Mouse (Mus musculus) ZHBTc4 (cell line): ENCODE measurements around the gene Bckdha.

Experiments
- DNase-seq: peaks from one replicate; pipeline ENCODE4 v3.0.0-alpha.2; 2011; ENCODE audit warnings: low read depth, low spot score

Gene Bckdha

GRCm38 (mm10) chr7:25614831-25615705 is 43.7 kb downstream of the Bckdha start:
- no peak for DNase-seq

GRCm38 (mm10) chr7:25614086-25614485 is 44.7 kb downstream of the Bckdha start:
- DNase-seq = peak; percentile 28

GRCm38 (mm10) chr7:25611501-25611900 is 47.3 kb downstream of the Bckdha start:
- no peak for DNase-seq

DNA sequence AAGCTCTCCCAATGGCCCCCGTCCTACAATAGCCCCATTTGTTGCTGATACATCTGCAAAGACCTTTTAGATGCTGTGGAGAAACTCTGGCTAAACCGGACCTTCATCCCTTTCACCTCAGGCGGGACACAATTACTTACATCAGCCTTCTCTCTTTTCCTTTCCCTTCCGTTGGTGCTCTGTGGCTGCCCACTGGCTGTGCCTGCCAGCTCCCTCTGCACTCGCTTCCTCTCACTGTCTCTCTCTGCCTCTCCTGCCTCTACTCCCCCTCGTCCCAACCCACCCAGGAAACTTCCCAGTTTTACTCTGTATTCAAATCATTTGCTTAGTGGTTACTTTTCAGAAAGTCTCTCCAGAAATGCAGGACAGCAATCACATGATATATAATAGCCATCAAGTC is 48.7 kb downstream of the Bckdha start:
- no peak for DNase-seq

DNA sequence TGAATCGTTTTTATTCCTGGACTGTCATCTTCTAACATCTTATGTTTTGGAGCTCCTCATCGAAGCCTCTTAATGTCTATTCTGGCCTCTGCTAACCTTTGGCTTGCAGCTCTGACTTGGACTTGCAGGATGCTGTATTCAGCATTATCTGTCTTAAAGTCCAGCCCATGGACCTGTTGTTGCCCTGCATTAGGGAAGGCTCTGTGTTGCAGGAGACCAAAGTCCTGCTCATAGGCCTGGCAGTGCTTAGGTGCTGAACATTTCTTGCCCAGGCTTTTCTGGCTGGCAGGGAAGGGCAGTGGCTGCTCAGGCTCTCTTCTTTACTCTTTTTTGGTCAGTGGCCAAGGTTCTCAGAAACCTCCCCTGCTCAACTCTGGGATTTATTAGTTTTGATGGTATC is 51.6 kb downstream of the Bckdha start:
- DNase-seq = no peak

DNA sequence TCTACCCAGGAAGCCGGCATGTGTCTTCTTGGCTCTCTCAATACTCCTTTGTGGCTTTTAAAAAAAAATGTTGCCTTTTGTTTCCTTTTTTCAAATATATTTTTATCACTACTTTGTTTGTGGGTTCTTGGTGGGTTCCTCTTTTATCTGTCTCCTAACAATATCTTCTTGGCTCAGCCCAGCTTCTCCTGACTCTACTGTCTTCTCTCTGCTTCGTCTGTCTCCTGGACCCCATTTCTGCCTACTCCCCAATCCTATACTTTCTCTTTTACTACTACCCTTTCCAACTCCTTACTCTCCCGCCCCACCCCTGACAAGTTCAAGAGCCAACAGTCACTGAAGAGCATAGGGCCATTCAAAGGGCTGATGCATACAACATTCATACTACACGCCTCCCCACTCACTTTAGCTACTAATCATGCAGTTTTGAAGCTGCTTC is 52.1 kb downstream of the Bckdha start:
- DNase-seq = no peak

GRCm38 (mm10) chr7:25601346-25601745 is 57.4 kb downstream of the Bckdha start:
- peak; percentile 74 for DNase-seq

DNA sequence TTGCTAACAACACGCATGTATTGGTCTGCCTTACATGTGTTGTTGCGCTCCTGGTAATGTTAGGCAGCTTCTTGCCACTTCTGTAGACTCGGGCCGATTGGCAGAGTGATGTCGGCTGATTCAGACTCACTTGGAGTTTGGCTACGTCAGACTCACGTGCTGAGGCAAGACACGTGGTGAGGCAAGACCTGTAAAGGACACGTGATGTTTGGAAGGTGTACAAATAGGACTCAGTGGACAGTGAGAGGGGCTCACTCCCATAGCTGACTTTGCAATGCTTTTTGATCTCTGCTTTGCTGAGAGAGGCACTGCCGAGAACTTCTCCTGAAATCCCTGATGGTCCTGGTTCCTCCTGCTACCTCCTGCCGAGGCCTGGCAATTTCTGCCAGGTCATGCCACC is 58.1 kb downstream of the Bckdha start:
- DNase-seq = peak; percentile 45

GRCm38 (mm10) chr7:25599663-25600062 is 59.1 kb downstream of the Bckdha start:
- peak; percentile 88 for DNase-seq

DNA sequence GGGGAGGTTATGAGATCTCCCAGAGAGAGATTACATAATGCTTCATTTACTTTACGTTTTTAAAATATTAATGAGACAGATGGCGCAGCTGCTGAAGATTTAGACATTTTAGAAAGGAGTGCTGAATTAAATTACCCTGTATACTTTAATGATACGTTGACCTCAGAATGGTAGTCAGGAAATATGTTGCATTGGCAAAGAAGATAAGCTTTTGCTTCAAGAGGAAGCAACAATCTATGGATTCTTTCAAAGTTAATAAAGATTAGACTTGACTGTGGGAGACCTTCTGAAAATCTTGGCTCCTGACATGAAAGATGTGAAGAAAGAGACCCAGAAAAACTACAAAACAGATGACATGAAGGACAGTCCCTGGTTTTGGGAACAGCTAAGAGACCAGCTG is 64.9 kb downstream of the Bckdha start:
- no peak for DNase-seq

GRCm38 (mm10) chr7:25591226-25591625 is 67.6 kb downstream of the Bckdha start:
- no peak for DNase-seq

DNA sequence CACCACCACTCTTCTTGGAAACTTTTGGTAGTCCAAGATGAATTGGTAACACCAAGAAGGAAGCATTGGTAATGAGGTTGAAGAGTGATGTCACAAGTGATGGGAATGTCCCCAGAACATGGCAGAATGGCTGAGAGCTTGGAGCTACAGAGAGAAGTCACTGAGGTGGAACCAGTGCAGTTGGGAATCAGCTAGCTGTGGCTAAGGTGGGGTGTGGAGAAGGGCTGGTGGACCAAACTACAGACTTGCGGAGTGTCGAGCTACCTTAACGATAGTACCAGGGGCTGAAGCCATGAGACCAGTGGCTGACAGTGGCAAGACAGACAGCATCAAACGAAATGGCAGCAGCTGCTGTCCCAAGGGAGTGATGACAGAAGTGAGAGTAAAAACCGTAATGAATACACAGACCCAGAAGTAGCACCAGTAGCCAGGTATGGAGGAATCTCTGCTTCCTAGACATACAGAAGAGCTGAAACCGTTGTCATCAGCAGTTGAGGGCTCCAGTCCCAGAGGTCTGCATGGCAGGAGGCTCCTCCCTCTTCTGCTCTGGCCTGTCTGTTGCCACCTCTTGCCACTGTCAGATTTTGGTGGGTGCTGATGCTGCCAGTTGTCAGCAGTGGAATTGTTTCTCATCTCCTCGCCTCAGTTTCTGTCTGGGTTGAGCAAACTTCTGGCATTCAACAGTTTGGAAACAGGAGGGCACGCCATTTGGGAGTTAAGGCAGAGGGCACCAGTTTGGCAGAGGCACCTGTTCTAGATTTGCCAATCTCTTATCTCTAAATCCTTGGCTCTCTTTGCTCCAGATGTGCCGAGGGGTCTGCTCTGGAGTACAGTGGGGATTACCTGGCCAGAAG is 73.2 kb downstream of the Bckdha start:
- DNase-seq = no peak

DNA sequence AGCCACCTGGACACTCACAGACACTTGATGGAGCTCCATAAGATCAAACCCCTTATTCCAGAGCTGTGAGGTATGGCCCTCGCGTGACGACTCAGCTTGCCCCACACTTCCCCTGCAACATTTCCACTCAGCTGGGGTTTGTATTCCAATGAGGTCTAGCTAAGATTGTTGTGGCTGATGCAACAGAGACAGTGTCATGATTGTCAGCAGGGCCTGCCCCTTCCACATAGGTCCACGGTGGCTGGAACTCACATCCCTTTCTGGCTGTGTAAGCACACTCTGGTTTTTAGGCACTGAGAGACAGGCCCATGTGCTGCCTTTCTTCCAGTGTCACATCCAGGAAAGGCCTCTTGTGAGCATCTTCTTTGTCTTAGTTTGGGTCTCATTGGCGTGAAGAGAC is 74.1 kb downstream of the Bckdha start:
- no peak for DNase-seq

DNA sequence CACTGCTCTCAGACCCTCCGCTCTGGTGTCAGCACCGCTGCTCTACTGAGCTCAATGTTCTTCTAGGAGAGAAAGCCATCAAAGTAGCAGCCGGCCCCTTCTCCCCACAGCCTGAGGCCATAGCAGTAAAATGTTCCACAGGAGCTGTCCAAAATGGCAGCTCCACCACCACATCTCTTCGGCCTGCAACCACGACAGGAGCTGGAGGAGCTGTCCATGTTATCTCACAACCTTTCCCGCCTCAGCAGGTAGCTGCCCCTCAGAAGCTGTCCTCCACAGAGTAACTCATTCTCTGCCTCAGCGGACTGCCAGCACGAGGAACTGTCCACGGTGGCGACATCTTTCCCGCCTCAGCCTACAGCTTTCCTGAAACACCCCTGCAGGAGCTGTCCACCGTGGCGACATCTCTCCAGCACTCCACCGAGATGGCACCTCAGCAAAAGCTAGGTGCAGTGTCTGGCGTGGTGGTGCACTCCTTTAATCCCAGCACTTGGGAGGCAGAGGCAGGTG is 76.4 kb downstream of the Bckdha start:
- DNase-seq = peak; percentile 71
